In the genomic region with DNA sequence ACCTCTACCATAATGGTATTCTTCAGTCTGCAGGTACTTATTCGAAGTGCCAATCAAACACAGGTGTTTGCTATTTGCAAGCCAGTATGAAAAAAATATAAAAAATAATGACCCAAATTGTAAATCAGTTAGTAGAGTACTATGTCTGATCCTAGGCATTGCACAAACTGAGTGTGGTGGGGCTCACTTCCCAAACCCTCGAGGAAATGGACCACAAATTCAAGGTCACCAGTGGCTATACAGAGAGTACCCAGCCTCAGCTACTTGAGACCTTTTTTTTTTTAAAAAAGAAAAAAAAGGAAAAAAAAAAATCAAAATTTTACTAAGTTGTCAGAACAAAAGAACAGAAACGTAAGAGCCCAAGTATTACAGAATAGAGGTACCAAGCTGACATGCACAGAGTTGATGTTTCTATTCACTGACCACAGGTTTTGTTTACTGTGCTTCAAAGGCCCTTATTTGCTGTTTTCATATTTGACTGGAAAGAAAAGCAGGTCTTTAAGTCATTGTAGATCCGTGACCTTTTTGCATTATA, we compare ENCODE assay signal across 9 mouse cellular contexts. TPM values are rescaled to one million over a fixed set of nuclear protein-coding genes. Genes with fewer than 3 reads are reported as not detected.
DNase-seq lines count a peak whose midpoint lies in the region; ATAC-seq and TF ChIP-seq lines count a peak whose summit lies in the region.
"Had no signal": no experiment of that assay in that cellular context is flagged by ENCODE, and none has a peak within 500 bp of the region (broad histone marks: within the 10 kb centered on the region; RNA-seq: fewer than 3 reads in every experiment).

No protein-coding gene starts in this region.

- H3K4me1 ChIP-seq in liver, embryonic 14.5 days (replicated peaks; ENCODE audit: control insufficient read depth in 2 of 2, insufficient read depth in 2 of 2, low read length in 1 of 2), result peaks cover 13 to 15% of the 10 kb centered on the region in 2 experiments
- H3K4me1 ChIP-seq in liver, embryonic 11.5 days (replicated peaks; ENCODE audit: control insufficient read depth, insufficient read depth, low read length), result peaks cover 13% of the 10 kb centered on the region
- peaks cover 4% of the 10 kb centered on the region for H3K4me1 ChIP-seq in embryonic fibroblast, embryonic 13.5 days (ENCODE audit: control insufficient read depth, insufficient read depth, low read length)
- H3K4me1 ChIP-seq in hindbrain, embryonic 16.5 days (ENCODE audit: control insufficient read depth, insufficient read depth, low read depth, low read length), result peaks cover 30% of the 10 kb centered on the region
- peaks cover 3% of the 10 kb centered on the region; the same call in 1 of the 2 replicates for H3K4me1 ChIP-seq in midbrain, postnatal 0 days (ENCODE audit: insufficient read depth, low read length)

- WGBS in liver, embryonic 14.5 days (ENCODE audit: insufficient replicate concordance), result 63% methylated on average over 4 of the region's 4 CpGs
- WGBS in liver, embryonic 11.5 days, result 80% methylated on average over 4 of the region's 4 CpGs
- 73% methylated on average over 4 of the region's 4 CpGs for WGBS in hindbrain, embryonic 16.5 days
- WGBS in midbrain, postnatal 0 days, result 68% methylated on average over 4 of the region's 4 CpGs

- TF ChIP-seq POLR2A in embryonic fibroblast, embryonic 13.5 days (IDR thresholded peaks at IDR 0.05; ENCODE audit: low read depth, low read length), result no peak

- ATAC-seq in liver, embryonic 14.5 days (ENCODE audit: insufficient read depth), result no peak
- ATAC-seq in liver, embryonic 11.5 days (replicated peaks; ENCODE audit: low FRiP score), result no peak
- no peak for ATAC-seq in hindbrain, embryonic 16.5 days
- ATAC-seq in midbrain, postnatal 0 days (ENCODE audit: low FRiP score), result no peak

- no peak for TF ChIP-seq EP300 in liver, embryonic 14.5 days (IDR thresholded peaks at IDR 0.05; ENCODE audit: low read depth)

- H3K27ac ChIP-seq in liver, embryonic 14.5 days, result no peak overlapping the region
- H3K27ac ChIP-seq in liver, embryonic 11.5 days (ENCODE audit: low read depth, low read length), result no peak overlapping the region
- no peak overlapping the region for H3K27ac ChIP-seq in embryonic fibroblast, embryonic 13.5 days (ENCODE audit: insufficient read depth, low read length)
- no peak overlapping the region for H3K27ac ChIP-seq in hindbrain, embryonic 16.5 days (ENCODE audit: low read depth, low read length)
- H3K27ac ChIP-seq in midbrain, postnatal 0 days (ENCODE audit: low read depth, low read length), result no peak overlapping the region
- H3K27ac ChIP-seq: left cerebral cortex, adult 2 months had no signal

- no peak overlapping the region for H3K4me3 ChIP-seq in liver, embryonic 14.5 days (ENCODE audit: insufficient read depth in 1 of 2, low read depth in 2 of 2, low read length in 2 of 2)
- H3K4me3 ChIP-seq in liver, embryonic 11.5 days (ENCODE audit: low read depth, low read length), result no peak overlapping the region
- H3K4me3 ChIP-seq in embryonic fibroblast, embryonic 13.5 days (ENCODE audit: insufficient read depth, low read length), result peak overlapping the region; percentile 11; the same call in 1 of the 2 replicates
- no peak overlapping the region for H3K4me3 ChIP-seq in hindbrain, embryonic 16.5 days (ENCODE audit: low read length)
- 0 out of 2 replicates have a peak overlapping the region, but pooled peaks have one; percentile 10 for H3K4me3 ChIP-seq in midbrain, postnatal 0 days (ENCODE audit: low read depth, low read length)
- H3K4me3 ChIP-seq: left cerebral cortex, adult 2 months had no signal

- no peak overlapping the region for H3K9ac ChIP-seq in liver, embryonic 14.5 days (replicated peaks)
- no peak overlapping the region for H3K9ac ChIP-seq in liver, embryonic 11.5 days (ENCODE audit: low read depth, low read length)
- H3K9ac ChIP-seq in hindbrain, embryonic 16.5 days (ENCODE audit: low read depth, low read length), result no peak overlapping the region
- no peak overlapping the region for H3K9ac ChIP-seq in midbrain, postnatal 0 days (replicated peaks; ENCODE audit: low read length, poor library complexity, severe bottlenecking)

- H3K36me3 ChIP-seq in liver, embryonic 14.5 days (replicated peaks; ENCODE audit: control insufficient read depth, insufficient read depth, low read depth), result no peaks in the 10 kb centered on the region; the same call in none of the 2 replicates
- H3K36me3 ChIP-seq in liver, embryonic 11.5 days (ENCODE audit: control insufficient read depth, insufficient read depth, low read length), result no peaks in the 10 kb centered on the region
- no peaks in the 10 kb centered on the region for H3K36me3 ChIP-seq in hindbrain, embryonic 16.5 days (ENCODE audit: control insufficient read depth, insufficient read depth, low read length)
- no peaks in the 10 kb centered on the region for H3K36me3 ChIP-seq in midbrain, postnatal 0 days (ENCODE audit: insufficient read depth, low read length)

- H3K9me3 ChIP-seq in liver, embryonic 14.5 days (ENCODE audit: control insufficient read depth, low read length), result no peaks in the 10 kb centered on the region
- H3K9me3 ChIP-seq in liver, embryonic 11.5 days (ENCODE audit: control insufficient read depth, low read length), result no peaks in the 10 kb centered on the region
- H3K9me3 ChIP-seq in hindbrain, embryonic 16.5 days (ENCODE audit: control insufficient read depth, low read length), result no peaks in the 10 kb centered on the region
- no peaks in the 10 kb centered on the region for H3K9me3 ChIP-seq in midbrain, postnatal 0 days (ENCODE audit: low read length)

- peak overlapping the region; percentile 6; the same call in 1 of the 2 replicates for H3K4me2 ChIP-seq in liver, embryonic 14.5 days (ENCODE audit: low read depth)
- no peak overlapping the region; the same call in 1 of the 2 replicates for H3K4me2 ChIP-seq in liver, embryonic 11.5 days
- peak overlapping the region; percentile 42 for H3K4me2 ChIP-seq in hindbrain, embryonic 16.5 days (ENCODE audit: low read length)
- peak overlapping the region; percentile 26; the same call in 1 of the 2 replicates for H3K4me2 ChIP-seq in midbrain, postnatal 0 days (ENCODE audit: low read depth, low read length, poor library complexity, severe bottlenecking)

- DNase-seq in liver, embryonic 14.5 days (ENCODE audit: low read depth in 3 of 3, low spot score in 3 of 3), result no peak
- DNase-seq in liver, embryonic 11.5 days (ENCODE audit: low spot score), result no peak
- DNase-seq in midbrain, postnatal 0 days (ENCODE audit: low spot score), result no peak
- DNase-seq in urinary bladder, adult 2 months (ENCODE audit: low spot score), result no peak
- DNase-seq in embryo, embryonic 10.5 days (ENCODE audit: low spot score), result no peak
- DNase-seq in testis, postnatal 14 days (ENCODE audit: low spot score), result no peak

- no peaks in the 10 kb centered on the region for H3K27me3 ChIP-seq in liver, embryonic 14.5 days (ENCODE audit: control insufficient read depth, insufficient read depth, low read length)
- no peaks in the 10 kb centered on the region for H3K27me3 ChIP-seq in liver, embryonic 11.5 days (replicated peaks; ENCODE audit: control insufficient read depth, insufficient read depth, low read length)
- no peaks in the 10 kb centered on the region for H3K27me3 ChIP-seq in hindbrain, embryonic 16.5 days (replicated peaks; ENCODE audit: control insufficient read depth, insufficient read depth, low read length)
- no peaks in the 10 kb centered on the region for H3K27me3 ChIP-seq in midbrain, postnatal 0 days (ENCODE audit: insufficient read depth, low read length)

- TF ChIP-seq CTCF in liver, embryonic 14.5 days (IDR thresholded peaks at IDR 0.05; ENCODE audit: low read depth), result no peak
- TF ChIP-seq CTCF in embryonic fibroblast, embryonic 13.5 days (IDR thresholded peaks at IDR 0.05; ENCODE audit: borderline replicate concordance, insufficient read depth, low read length), result no peak
- no peak for TF ChIP-seq CTCF in midbrain, postnatal 0 days (IDR thresholded peaks at IDR 0.05)

RNA-seq across cellular contexts. Expression of a gene that starts 2.9 kb away (rescaled TPM):
- 12.5 and 16.7 TPM in 2 replicates for polyA plus RNA-seq in liver, embryonic 14.5 days (2012; rRNA removed)
- polyA plus RNA-seq in liver, embryonic 14.5 days (2014; fragmentation: Nextera tagmentation; extraction: Ambion mirVana), result 24.0 and 28.2 TPM in 2 replicates
- polyA plus RNA-seq in liver, embryonic 11.5 days (2014; fragmentation: Nextera tagmentation; extraction: Ambion mirVana), result 78.4 and 83.3 TPM in 2 replicates
- 113 and 146 TPM in 2 replicates for polyA plus RNA-seq in embryonic fibroblast, embryonic 13.5 days (2011; ENCODE audit: insufficient read length, low read depth, missing spikeins)
- polyA plus RNA-seq in hindbrain, embryonic 16.5 days (2015; fragmentation: Nextera tagmentation; extraction: Ambion mirVana), result 96.3 and 104 TPM in 2 replicates
- 80.8 and 101 TPM in 2 replicates for total RNA-seq in midbrain, postnatal 0 days (2014; rRNA removed)
- polyA plus RNA-seq in midbrain, postnatal 0 days (2015; fragmentation: Nextera tagmentation; extraction: Ambion mirVana), result 78.0 and 87.2 TPM in 2 replicates
- 21.7 and 39.0 TPM in 2 replicates for polyA plus RNA-seq in urinary bladder, adult 2 months (2012; rRNA removed)

RNA-seq across cellular contexts. Expression of a gene that starts 42.5 kb away (rescaled TPM):
- polyA plus RNA-seq in liver, embryonic 14.5 days (2012; rRNA removed), result 9.3 and 11.3 TPM in 2 replicates
- 5.5 and 6.0 TPM in 2 replicates for polyA plus RNA-seq in liver, embryonic 14.5 days (2014; fragmentation: Nextera tagmentation; extraction: Ambion mirVana)
- polyA plus RNA-seq in liver, embryonic 11.5 days (2014; fragmentation: Nextera tagmentation; extraction: Ambion mirVana), result 24.1 and 24.7 TPM in 2 replicates
- 15.4 and 19.1 TPM in 2 replicates for polyA plus RNA-seq in embryonic fibroblast, embryonic 13.5 days (2011; ENCODE audit: insufficient read length, low read depth, missing spikeins)
- 12.7 and 14.8 TPM in 2 replicates for polyA plus RNA-seq in hindbrain, embryonic 16.5 days (2015; fragmentation: Nextera tagmentation; extraction: Ambion mirVana)
- total RNA-seq in midbrain, postnatal 0 days (2014; rRNA removed), result 26.0 and 29.6 TPM in 2 replicates
- polyA plus RNA-seq in midbrain, postnatal 0 days (2015; fragmentation: Nextera tagmentation; extraction: Ambion mirVana), result 15.9 and 16.4 TPM in 2 replicates
- polyA plus RNA-seq in urinary bladder, adult 2 months (2012; rRNA removed), result 16.6 and 19.9 TPM in 2 replicates

Comparison
In these comparisons a context has a peak if more than half of its experiments do, and no peak if none do; other contexts are left out.
1. H3K4me3 ChIP-seq: peak in embryonic fibroblast, embryonic 13.5 days (single experiment) and midbrain, postnatal 0 days (single experiment); none in liver, embryonic 14.5 days (0 of 2), liver, embryonic 11.5 days (single experiment) and hindbrain, embryonic 16.5 days (single experiment).